Mouse (Mus musculus): ENCODE measurements around the gene Gm525. TPM values are rescaled to one million over a fixed set of nuclear protein-coding genes. Genes with fewer than 3 reads are reported as not detected.

The Gm525 gene
- polyA plus RNA-seq, 1 experiment from 2014 or later: not detected

DNA sequence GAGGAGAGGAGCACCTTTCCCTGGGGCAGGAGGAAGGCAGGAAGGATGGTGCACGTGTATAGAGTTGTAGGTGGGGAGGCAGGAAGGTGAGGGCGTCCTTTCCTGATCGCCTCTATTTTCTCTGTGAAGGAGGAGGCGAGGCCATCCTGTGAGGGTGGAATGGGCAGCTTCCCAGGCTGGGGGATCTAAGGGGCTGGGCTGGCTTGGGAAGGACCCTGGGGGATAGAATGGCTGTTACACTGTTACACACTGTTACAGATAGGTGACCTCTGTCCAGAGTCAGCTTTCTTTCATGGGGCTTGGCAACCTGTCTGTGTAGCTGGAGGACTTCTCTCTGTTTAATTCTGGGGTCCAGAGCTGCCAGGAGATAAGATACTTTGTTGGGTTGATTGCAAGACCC is 57.2 kb downstream of the Gm525 start:
- H3K9ac ChIP-seq (ENCODE audit: low read depth, low read length): no peak overlapping the region
- no peak for ATAC-seq
- no peak overlapping the region for H3K4me3 ChIP-seq (ENCODE audit: low read length)
- H3K36me3 ChIP-seq (ENCODE audit: control insufficient read depth, insufficient read depth, low read length): no peaks in the 10 kb centered on the region
- WGBS: 62% methylated on average over 4 of the region's 4 CpGs
- H3K27me3 ChIP-seq (replicated peaks; ENCODE audit: control insufficient read depth, insufficient read depth, low read length): no peaks in the 10 kb centered on the region
- no peak overlapping the region for H3K4me2 ChIP-seq (ENCODE audit: low read length)
- no peak overlapping the region for H3K27ac ChIP-seq (ENCODE audit: low read depth, low read length)
- no peaks in the 10 kb centered on the region for H3K9me3 ChIP-seq (ENCODE audit: control insufficient read depth, low read length)
- H3K4me1 ChIP-seq (ENCODE audit: control insufficient read depth, insufficient read depth, low read depth, low read length): no peaks in the 10 kb centered on the region

DNA sequence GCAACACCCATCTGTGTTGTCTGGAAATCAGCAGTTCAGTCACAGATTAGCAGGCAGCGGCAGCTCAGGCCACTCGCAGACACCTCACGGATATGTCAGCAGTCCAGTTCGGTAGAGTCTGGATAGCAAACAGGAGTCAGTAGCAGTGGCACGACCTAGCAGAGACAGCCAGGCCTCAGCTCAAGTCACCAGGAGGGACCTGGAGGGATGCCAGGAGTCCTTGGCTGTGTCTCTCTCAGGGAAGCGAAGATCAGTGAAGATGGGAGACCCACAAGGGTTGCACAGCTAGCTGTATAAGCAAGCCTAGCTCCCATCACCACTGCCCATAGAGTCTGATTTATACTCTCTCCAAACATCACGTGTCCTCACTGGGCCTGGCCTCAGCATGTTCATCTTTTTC is 58.8 kb downstream of the Gm525 start:
- Histone ChIP-seq H3K9me3 (ENCODE audit: control insufficient read depth, low read length) (no peaks in the 10 kb centered on the region), H3K27me3 (replicated peaks; ENCODE audit: control insufficient read depth, insufficient read depth, low read length) (no peaks in the 10 kb centered on the region), H3K9ac (ENCODE audit: low read depth, low read length) (no peak overlapping the region), H3K36me3 (ENCODE audit: control insufficient read depth, insufficient read depth, low read length) (no peaks in the 10 kb centered on the region), H3K4me1 (ENCODE audit: control insufficient read depth, insufficient read depth, low read depth, low read length) (no peaks in the 10 kb centered on the region), H3K27ac (ENCODE audit: low read depth, low read length) (no peak overlapping the region), H3K4me3 (ENCODE audit: low read length) (no peak overlapping the region), H3K4me2 (ENCODE audit: low read length) (no peak overlapping the region)
- ATAC-seq: no peak
- WGBS: 82% methylated on average over 7 of the region's 7 CpGs

- H3K9me3 ChIP-seq (ENCODE audit: control insufficient read depth, low read length): no peaks in the 10 kb centered on the region
Observed at GRCm38 (mm10) chr11:89134211-89134610, 60.6 kb downstream of the Gm525 start.

GRCm38 (mm10) chr11:89137915-89138314 is 64.3 kb downstream of the Gm525 start:
- 98% methylated on average over 2 of the region's 2 CpGs for WGBS
- Histone ChIP-seq H3K4me3 (ENCODE audit: low read length) (no peak overlapping the region), H3K27ac (ENCODE audit: low read depth, low read length) (no peak overlapping the region), H3K4me1 (ENCODE audit: control insufficient read depth, insufficient read depth, low read depth, low read length) (no peaks in the 10 kb centered on the region), H3K36me3 (ENCODE audit: control insufficient read depth, insufficient read depth, low read length) (no peaks in the 10 kb centered on the region), H3K27me3 (replicated peaks; ENCODE audit: control insufficient read depth, insufficient read depth, low read length) (no peaks in the 10 kb centered on the region), H3K9ac (ENCODE audit: low read depth, low read length) (no peak overlapping the region), H3K9me3 (ENCODE audit: control insufficient read depth, low read length) (no peaks in the 10 kb centered on the region), H3K4me2 (ENCODE audit: low read length) (no peak overlapping the region)
- no peak for ATAC-seq

More at GRCm38 (mm10) chr11:89134211-89134610, 60.6 kb downstream of the Gm525 start:
- no peak for ATAC-seq
- Histone ChIP-seq H3K4me3 (ENCODE audit: low read length) (no peak overlapping the region), H3K27ac (ENCODE audit: low read depth, low read length) (no peak overlapping the region), H3K4me2 (ENCODE audit: low read length) (no peak overlapping the region), H3K36me3 (ENCODE audit: control insufficient read depth, insufficient read depth, low read length) (no peaks in the 10 kb centered on the region), H3K4me1 (ENCODE audit: control insufficient read depth, insufficient read depth, low read depth, low read length) (no peaks in the 10 kb centered on the region), H3K27me3 (replicated peaks; ENCODE audit: control insufficient read depth, insufficient read depth, low read length) (no peaks in the 10 kb centered on the region), H3K9ac (ENCODE audit: low read depth, low read length) (no peak overlapping the region)
- 45% methylated on average over 2 of the region's 2 CpGs for WGBS

Other genes starting within 250 kb of the Gm525 start
- 28.5 and 33.2 TPM in 2 replicates for gene Akap1, start 209.3 kb upstream of the Gm525 start, polyA plus RNA-seq (2015; fragmentation: Nextera tagmentation; extraction: Ambion mirVana)
- 38.4 and 40.0 TPM in 2 replicates for gene Scpep1, start 118.4 kb upstream of the Gm525 start, polyA plus RNA-seq (2015; fragmentation: Nextera tagmentation; extraction: Ambion mirVana)
- not detected in 2 replicates for gene Elobl, start 106.9 kb upstream of the Gm525 start, polyA plus RNA-seq (2015; fragmentation: Nextera tagmentation; extraction: Ambion mirVana)
- gene Coil, start 103.6 kb upstream of the Gm525 start, polyA plus RNA-seq (2015; fragmentation: Nextera tagmentation; extraction: Ambion mirVana): 26.6 and 27.6 TPM in 2 replicates
- 4.6 and 5.4 TPM in 2 replicates for gene Trim25, start 74.5 kb upstream of the Gm525 start, polyA plus RNA-seq (2015; fragmentation: Nextera tagmentation; extraction: Ambion mirVana)
- 16.4 and 16.7 TPM in 2 replicates for gene Dgke, start 7.0 kb upstream of the Gm525 start, polyA plus RNA-seq (2015; fragmentation: Nextera tagmentation; extraction: Ambion mirVana)
- gene Nog, start 228.5 kb downstream of the Gm525 start, polyA plus RNA-seq (2015; fragmentation: Nextera tagmentation; extraction: Ambion mirVana): 2.8 and 3.6 TPM in 2 replicates

All from hindbrain, embryonic 16.5 days (tissue).